Mouse (Mus musculus): ENCODE measurements around the gene Bicc1.

The Bicc1 gene

GRCm38 (mm10) chr10:71158940-71159675 lies 392 bp downstream of the Bicc1 start:
- DNase-seq (ENCODE audit: low spot score in 2 of 2) = no peak

GRCm38 (mm10) chr10:71156569-71156968 lies 2.9 kb downstream of the Bicc1 start:
- DNase-seq (ENCODE audit: low spot score in 2 of 2) = no peak

- DNase-seq (ENCODE audit: low spot score in 2 of 2) = no peak
Observed at GRCm38 (mm10) chr10:71153610-71154009, 5.9 kb downstream of the Bicc1 start.

GRCm38 (mm10) chr10:71153138-71153537 lies 6.4 kb downstream of the Bicc1 start:
- no peak for DNase-seq (ENCODE audit: low spot score in 2 of 2)

- no peak for DNase-seq (ENCODE audit: low spot score in 2 of 2)
Observed at GRCm38 (mm10) chr10:71150486-71150885, 9.0 kb downstream of the Bicc1 start.

- DNase-seq (ENCODE audit: low spot score in 2 of 2) = no peak
Observed at GRCm38 (mm10) chr10:71148951-71149603, 10.4 kb downstream of the Bicc1 start.

GRCm38 (mm10) chr10:71148226-71148625 lies 11.3 kb downstream of the Bicc1 start:
- DNase-seq (ENCODE audit: low spot score in 2 of 2) = no peak

GRCm38 (mm10) chr10:71146681-71147615 lies 12.6 kb downstream of the Bicc1 start:
- DNase-seq (ENCODE audit: low spot score in 2 of 2) = no peak

GRCm38 (mm10) chr10:71145801-71146200 lies 13.7 kb downstream of the Bicc1 start:
- no peak for DNase-seq (ENCODE audit: low spot score in 2 of 2)

- DNase-seq (ENCODE audit: low spot score in 2 of 2) = no peak
Observed at GRCm38 (mm10) chr10:71144191-71144590, 15.3 kb downstream of the Bicc1 start.

GRCm38 (mm10) chr10:71142568-71142967 lies 16.9 kb downstream of the Bicc1 start:
- no peak for DNase-seq (ENCODE audit: low spot score in 2 of 2)

GRCm38 (mm10) chr10:71140281-71140845 lies 19.1 kb downstream of the Bicc1 start:
- no peak for DNase-seq (ENCODE audit: low spot score in 2 of 2)

GRCm38 (mm10) chr10:71138852-71139197 lies 20.7 kb downstream of the Bicc1 start:
- no peak for DNase-seq (ENCODE audit: low spot score in 2 of 2)

GRCm38 (mm10) chr10:71138132-71138851 lies 21.2 kb downstream of the Bicc1 start:
- DNase-seq (ENCODE audit: low spot score in 2 of 2) = no peak

- no peak for DNase-seq (ENCODE audit: low spot score in 2 of 2)
Observed at GRCm38 (mm10) chr10:71137606-71138005, 21.9 kb downstream of the Bicc1 start.

GRCm38 (mm10) chr10:71131333-71131732 lies 28.2 kb downstream of the Bicc1 start:
- no peak for DNase-seq (ENCODE audit: low spot score in 2 of 2)

GRCm38 (mm10) chr10:71130261-71130660 lies 29.2 kb downstream of the Bicc1 start:
- no peak for DNase-seq (ENCODE audit: low spot score in 2 of 2)

- DNase-seq (ENCODE audit: low spot score in 2 of 2) = no peak
Observed at GRCm38 (mm10) chr10:71127951-71128331, 31.6 kb downstream of the Bicc1 start.

GRCm38 (mm10) chr10:71127278-71127950 lies 32.1 kb downstream of the Bicc1 start:
- no peak for DNase-seq (ENCODE audit: low spot score in 2 of 2)

- no peak for DNase-seq (ENCODE audit: low spot score in 2 of 2)
Observed at GRCm38 (mm10) chr10:71123974-71124373, 35.5 kb downstream of the Bicc1 start.

- DNase-seq (ENCODE audit: low spot score in 2 of 2) = no peak
Observed at GRCm38 (mm10) chr10:71123395-71123794, 36.1 kb downstream of the Bicc1 start.
